Mouse (Mus musculus) intestine, embryonic 14.5 days (tissue): ENCODE data around the gene Tfap2e. TPM values are rescaled to one million over a fixed set of nuclear protein-coding genes. Genes with fewer than 3 reads are reported as not detected.

Source experiments
- ATAC-seq: fragments of 200-750 bp; cut with Nextera tagmentation; replicated peaks from 2 replicates; pipeline ENCODE4 v1.8.0; 2017; ENCODE audit warnings: low read depth, moderate number of reproducible peaks, moderate TSS enrichment, moderate library complexity; ENCODE audit not compliant: low FRiP score, low TSS enrichment
- DNase-seq: peaks from one replicate; pipeline ENCODE4 v3.0.0-alpha.2; 2018; ENCODE audit warnings: low spot score
- H3K27ac ChIP-seq: fragments of 300-500 bp; sonication (generic); 2 replicates; pipeline ENCODE4 v1.5.1; 2014; ENCODE audit warnings: low read depth, mild to moderate bottlenecking, control low read depth
- H3K27me3 ChIP-seq: fragments of 300-500 bp; sonication (generic); replicated peaks from 2 replicates; pipeline ENCODE4 v1.6.1; 2014; ENCODE audit warnings: low read length, control low read depth; ENCODE audit not compliant: control insufficient read depth, insufficient read depth
- H3K36me3 ChIP-seq: fragments of 300-500 bp; sonication (generic); 2 replicates; pipeline ENCODE4 v1.6.1; 2014; ENCODE audit warnings: low read length, control low read depth; ENCODE audit not compliant: control insufficient read depth, insufficient read depth
- H3K4me1 ChIP-seq: fragments of 300-500 bp; sonication (generic); replicated peaks from 2 replicates; pipeline ENCODE4 v1.6.1; 2014; ENCODE audit warnings: low read length, control low read depth, mixed read lengths; ENCODE audit not compliant: control insufficient read depth, insufficient read depth
- H3K4me2 ChIP-seq: fragments of 300-500 bp; sonication (generic); 2 replicates; pipeline ENCODE4 v1.6.1; 2014; ENCODE audit warnings: low read length
- H3K4me3 ChIP-seq: fragments of 300-500 bp; sonication (generic); 2 replicates; pipeline ENCODE4 v1.5.1; 2014; ENCODE audit warnings: low read depth, low read length, control low read depth, mixed read lengths
- H3K9ac ChIP-seq: fragments of 300-500 bp; sonication (generic); 2 replicates; pipeline ENCODE4 v1.6.1; 2014; ENCODE audit warnings: mild to moderate bottlenecking, low read length
- H3K9me3 ChIP-seq: fragments of 300-500 bp; sonication (generic); 2 replicates; pipeline ENCODE4 v1.6.1; 2016; ENCODE audit warnings: low read length, control low read depth; ENCODE audit not compliant: control insufficient read depth
- WGBS: fragments of 180-500 bp; shearing (Covaris S2); extraction: QIAGEN DNeasy Blood & Tissue Kit; methylation state at CpG from one replicate; pipeline ENCODE4 v1.1.7; 2014; 5-methylcytosine and 5-hydroxymethylcytosine counted together
- polyA plus RNA-seq: library from polyadenylated mRNA; unstranded; fragments of >200 nt; fragmentation: Nextera tagmentation; extraction: Ambion mirVana; gene quantifications from 2 replicates; pipeline ENCODE4 v1.2.1, GENCODE M21; 2014

Tfap2e gene
- polyA plus RNA-seq, 1 experiment from 2014 or later = not detected

- no peak overlapping the region for H3K27ac ChIP-seq
- no peaks in the 10 kb centered on the region for H3K9me3 ChIP-seq
- peaks cover 11% of the 10 kb centered on the region for H3K36me3 ChIP-seq
- no peak overlapping the region for H3K4me3 ChIP-seq
- no peak for DNase-seq
- H3K27me3 ChIP-seq = peaks cover 39% of the 10 kb centered on the region
- H3K4me1 ChIP-seq = no peaks in the 10 kb centered on the region; the same call in 1 of the 2 replicates
- H3K4me2 ChIP-seq = no peak overlapping the region
- no peak overlapping the region for H3K9ac ChIP-seq
- WGBS = 23% methylated on average over 10 of the region's 10 CpGs
- no peak for ATAC-seq
Observed at GRCm38 (mm10) chr4:126739966-126740676, 4.1 kb upstream of the Tfap2e start.

- Histone ChIP-seq H3K27me3 (peaks cover 86% of the 10 kb centered on the region), H3K4me2 (peak overlapping the region; percentile 45), H3K27ac (no peak overlapping the region), H3K4me1 (no peaks in the 10 kb centered on the region; the same call in 1 of the 2 replicates), H3K36me3 (no peaks in the 10 kb centered on the region), H3K9me3 (no peaks in the 10 kb centered on the region), H3K9ac (0 out of 2 replicates have a peak overlapping the region, but pooled peaks have one; percentile 5), H3K4me3 (peak overlapping the region; percentile 25)
- 0 out of 2 replicates have a peak, but pooled peaks have one; percentile 26 for ATAC-seq
- WGBS = 2% methylated on average over 44 of the region's 62 CpGs
- peak; percentile 74 for DNase-seq
Observed at GRCm38 (mm10) chr4:126735382-126736000, 549 bp downstream of the Tfap2e start.

GRCm38 (mm10) chr4:126734700-126735381, 1.2 kb downstream of the Tfap2e start:
- H3K36me3 ChIP-seq = no peaks in the 10 kb centered on the region
- no peak overlapping the region for H3K27ac ChIP-seq
- H3K27me3 ChIP-seq = peaks cover 92% of the 10 kb centered on the region
- no peak overlapping the region for H3K9ac ChIP-seq
- peak overlapping the region; percentile 25 for H3K4me3 ChIP-seq
- WGBS = 3% methylated on average over 50 of the region's 51 CpGs
- DNase-seq = peak; percentile 70
- H3K4me1 ChIP-seq = no peaks in the 10 kb centered on the region; the same call in 1 of the 2 replicates
- no peaks in the 10 kb centered on the region for H3K9me3 ChIP-seq
- no peak for ATAC-seq
- H3K4me2 ChIP-seq = peak overlapping the region; percentile 45

GRCm38 (mm10) chr4:126734001-126734603, 1.9 kb downstream of the Tfap2e start:
- 3% methylated on average over 16 of the region's 16 CpGs for WGBS
- H3K9me3 ChIP-seq = no peaks in the 10 kb centered on the region
- DNase-seq (no peak), ATAC-seq (no peak)
- peaks cover 98% of the 10 kb centered on the region for H3K27me3 ChIP-seq
- no peak overlapping the region for H3K4me3 ChIP-seq
- H3K4me1 ChIP-seq = no peaks in the 10 kb centered on the region; the same call in 1 of the 2 replicates
- no peak overlapping the region for H3K9ac ChIP-seq
- no peaks in the 10 kb centered on the region for H3K36me3 ChIP-seq
- H3K4me2 ChIP-seq = no peak overlapping the region
- H3K27ac ChIP-seq = no peak overlapping the region

GRCm38 (mm10) chr4:126732531-126733380, 3.3 kb downstream of the Tfap2e start:
- DNase-seq = peak; percentile 66
- H3K9me3 ChIP-seq = no peaks in the 10 kb centered on the region
- H3K4me1 ChIP-seq = no peaks in the 10 kb centered on the region; the same call in 1 of the 2 replicates
- no peak overlapping the region for H3K27ac ChIP-seq
- no peak overlapping the region for H3K4me2 ChIP-seq
- peaks cover 85% of the 10 kb centered on the region for H3K27me3 ChIP-seq
- no peak overlapping the region for H3K9ac ChIP-seq
- ATAC-seq = no peak
- no peaks in the 10 kb centered on the region for H3K36me3 ChIP-seq
- no peak overlapping the region for H3K4me3 ChIP-seq
- 5% methylated on average over 26 of the region's 26 CpGs for WGBS

- no peak for ATAC-seq
- no peak for DNase-seq
- no peak overlapping the region for H3K4me3 ChIP-seq
Observed at GRCm38 (mm10) chr4:126732111-126732510, 3.9 kb downstream of the Tfap2e start.

GRCm38 (mm10) chr4:126707439-126707826, 28.6 kb downstream of the Tfap2e start:
- no peak overlapping the region for H3K9ac ChIP-seq
- WGBS = 84% methylated on average over 5 of the region's 5 CpGs
- ATAC-seq = no peak
- no peak overlapping the region for H3K4me2 ChIP-seq
- peaks cover 84% of the 10 kb centered on the region for H3K36me3 ChIP-seq
- H3K27ac ChIP-seq = no peak overlapping the region
- no peaks in the 10 kb centered on the region for H3K27me3 ChIP-seq
- H3K4me1 ChIP-seq = no peaks in the 10 kb centered on the region
- no peak for DNase-seq
- H3K9me3 ChIP-seq = no peaks in the 10 kb centered on the region
- H3K4me3 ChIP-seq = no peak overlapping the region

More at GRCm38 (mm10) chr4:126732111-126732510, 3.9 kb downstream of the Tfap2e start:
- Histone ChIP-seq H3K27ac (no peak overlapping the region), H3K9ac (no peak overlapping the region), H3K4me2 (no peak overlapping the region), H3K27me3 (peaks cover 79% of the 10 kb centered on the region), H3K36me3 (no peaks in the 10 kb centered on the region), H3K9me3 (no peaks in the 10 kb centered on the region), H3K4me1 (no peaks in the 10 kb centered on the region; the same call in 1 of the 2 replicates)
- 3% methylated on average over 18 of the region's 18 CpGs for WGBS
